Mouse (Mus musculus) MN1 (cell line): ENCODE measurements around the gene Ganab.

Source experiments
- DNase-seq: peaks from one replicate; pipeline ENCODE4 v3.0.0-alpha.2; 2016; ENCODE audit warnings: low spot score

Ganab gene

GRCm38 (mm10) chr19:8929224-8930088, 31.6 kb downstream of the Ganab start, which contains the start of the genes Rom1 and Eml3:
TSS of gene Rom1 (minus strand) at chr19:8929356.
TSS of gene Eml3 (plus strand) at chr19:8929552.
- DNase-seq = peak; percentile 86

GRCm38 (mm10) chr19:8930117-8930516, 32.2 kb downstream of the Ganab start:
- no peak for DNase-seq

GRCm38 (mm10) chr19:8930771-8931170, 32.9 kb downstream of the Ganab start:
- no peak for DNase-seq

- DNase-seq = no peak
Measured at GRCm38 (mm10) chr19:8936736-8937135, 38.9 kb downstream of the Ganab start.

GRCm38 (mm10) chr19:8940526-8941133, 42.8 kb downstream of the Ganab start:
- no peak for DNase-seq

- DNase-seq = no peak
Measured at GRCm38 (mm10) chr19:8941136-8941514, 43.3 kb downstream of the Ganab start.

GRCm38 (mm10) chr19:8941515-8942217, 43.8 kb downstream of the Ganab start, which contains the start of gene Mta2:
TSS of gene Mta2 (plus strand) at chr19:8941875.
- peak; percentile 96 for DNase-seq

GRCm38 (mm10) chr19:8942276-8942964, 44.5 kb downstream of the Ganab start:
- no peak for DNase-seq

- no peak for DNase-seq
Measured at GRCm38 (mm10) chr19:8943047-8943446, 45.2 kb downstream of the Ganab start.

- no peak for DNase-seq
Measured at GRCm38 (mm10) chr19:8944062-8944461, 46.2 kb downstream of the Ganab start.

GRCm38 (mm10) chr19:8944750-8945149, 46.9 kb downstream of the Ganab start:
- peak; percentile 57 for DNase-seq

GRCm38 (mm10) chr19:8945251-8945650, 47.4 kb downstream of the Ganab start:
- DNase-seq = no peak

- no peak for DNase-seq
Measured at GRCm38 (mm10) chr19:8946929-8947328, 49.1 kb downstream of the Ganab start.

GRCm38 (mm10) chr19:8950190-8950589, 52.3 kb downstream of the Ganab start:
- DNase-seq = no peak

- no peak for DNase-seq
Measured at GRCm38 (mm10) chr19:8952241-8952640, 54.4 kb downstream of the Ganab start.

- DNase-seq = peak; percentile 96
Measured at GRCm38 (mm10) chr19:8953135-8954039, 55.5 kb downstream of the Ganab start, which contains the start of gene Tut1. TSS of gene Tut1 (plus strand) at chr19:8953847.

- DNase-seq = no peak
Measured at GRCm38 (mm10) chr19:8954171-8954570, 56.3 kb downstream of the Ganab start.

GRCm38 (mm10) chr19:8962256-8962655, 64.4 kb downstream of the Ganab start:
- no peak for DNase-seq

- no peak for DNase-seq
Measured at GRCm38 (mm10) chr19:8965075-8965474, 67.2 kb downstream of the Ganab start.

- DNase-seq = no peak
Measured at GRCm38 (mm10) chr19:8965771-8966170, 67.9 kb downstream of the Ganab start.

GRCm38 (mm10) chr19:8966198-8966589, 68.3 kb downstream of the Ganab start:
- DNase-seq = no peak
